Mouse (Mus musculus): ENCODE measurements around the gene Olfr834. TPM values are rescaled to one million over a fixed set of nuclear protein-coding genes. Genes with fewer than 3 reads are reported as not detected.

Gene Olfr834
- not detected in 2 replicates for polyA plus RNA-seq (2015; fragmentation: Nextera tagmentation; extraction: Ambion mirVana)

GRCm38 (mm10) chr9:18987690-18988089 is at the start of gene Olfr834:
Gene Olfr834, plus strand, starts transcription at chr9:18987990.
- ATAC-seq (ENCODE audit: low read depth), result no peak
- H3K9me3 ChIP-seq (ENCODE audit: control insufficient read depth, low read length), result no peaks in the 10 kb centered on the region

GRCm38 (mm10) chr9:18962021-18962420 is 25.8 kb upstream of the Olfr834 start:
- Histone ChIP-seq H3K9ac (ENCODE audit: low read length) (no peak overlapping the region), H3K27me3 (ENCODE audit: control insufficient read depth, insufficient read depth, low read depth, low read length) (no peaks in the 10 kb centered on the region), H3K4me1 (replicated peaks; ENCODE audit: control insufficient read depth, insufficient read depth, low read length) (no peaks in the 10 kb centered on the region), H3K4me2 (ENCODE audit: low read depth, low read length) (no peak overlapping the region), H3K4me3 (ENCODE audit: low read length) (no peak overlapping the region), H3K27ac (ENCODE audit: low read length) (no peak overlapping the region), H3K9me3 (ENCODE audit: control insufficient read depth, low read length) (no peaks in the 10 kb centered on the region; the same call in 1 of the 2 replicates), H3K36me3 (ENCODE audit: control insufficient read depth, insufficient read depth, low read length) (no peaks in the 10 kb centered on the region)
- ATAC-seq (ENCODE audit: low read depth), result no peak

More at GRCm38 (mm10) chr9:18987690-18988089, at the start of gene Olfr834:
- Histone ChIP-seq H3K4me2 (ENCODE audit: low read depth, low read length) (no peak within 1 kb of the TSS), H3K27me3 (ENCODE audit: control insufficient read depth, insufficient read depth, low read depth, low read length) (no peaks in the 10 kb centered on the region), H3K27ac (ENCODE audit: low read length) (no peak within 1 kb of the TSS), H3K9ac (ENCODE audit: low read length) (no peak within 1 kb of the TSS), H3K4me3 (ENCODE audit: low read length) (no peak within 1 kb of the TSS), H3K36me3 (ENCODE audit: control insufficient read depth, insufficient read depth, low read length) (no peaks in the 10 kb centered on the region), H3K4me1 (replicated peaks; ENCODE audit: control insufficient read depth, insufficient read depth, low read length) (no peaks in the 10 kb centered on the region)
- 83% methylated on average over 3 of the region's 3 CpGs for WGBS

- H3K27ac ChIP-seq (ENCODE audit: low read length), result no peak within 1 kb of the TSS
- no peak for ATAC-seq (ENCODE audit: low read depth)
- WGBS, result 44% methylated on average over 1 of the region's 1 CpGs
- H3K4me2 ChIP-seq (ENCODE audit: low read depth, low read length), result no peak within 1 kb of the TSS
- no peaks in the 10 kb centered on the region for H3K27me3 ChIP-seq (ENCODE audit: control insufficient read depth, insufficient read depth, low read depth, low read length)
- H3K4me1 ChIP-seq (replicated peaks; ENCODE audit: control insufficient read depth, insufficient read depth, low read length), result no peaks in the 10 kb centered on the region
- H3K9ac ChIP-seq (ENCODE audit: low read length), result no peak within 1 kb of the TSS
- no peaks in the 10 kb centered on the region for H3K36me3 ChIP-seq (ENCODE audit: control insufficient read depth, insufficient read depth, low read length)
- no peaks in the 10 kb centered on the region for H3K9me3 ChIP-seq (ENCODE audit: control insufficient read depth, low read length)
- no peak within 1 kb of the TSS for H3K4me3 ChIP-seq (ENCODE audit: low read length)
Observed at GRCm38 (mm10) chr9:19032435-19032834, 44.6 kb downstream of the Olfr834 start, which contains the start of gene Olfr835. Gene Olfr835, plus strand, starts transcription at chr9:19032735.

Other genes with a start within 250 kb of the Olfr834 start
- not detected in 2 replicates for gene Olfr24, start 224.0 kb upstream of the Olfr834 start, polyA plus RNA-seq (2015; fragmentation: Nextera tagmentation; extraction: Ambion mirVana)
- not detected in 2 replicates for gene Olfr828, start 168.5 kb upstream of the Olfr834 start, polyA plus RNA-seq (2015; fragmentation: Nextera tagmentation; extraction: Ambion mirVana)
- gene Olfr829, start 133.1 kb upstream of the Olfr834 start, polyA plus RNA-seq (2015; fragmentation: Nextera tagmentation; extraction: Ambion mirVana), result not detected in 2 replicates
- not detected in 2 replicates for gene Olfr830, start 113.3 kb upstream of the Olfr834 start, polyA plus RNA-seq (2015; fragmentation: Nextera tagmentation; extraction: Ambion mirVana)
- not detected in 2 replicates for gene Olfr832, start 50.9 kb upstream of the Olfr834 start, polyA plus RNA-seq (2015; fragmentation: Nextera tagmentation; extraction: Ambion mirVana)
- gene Olfr835, start 44.7 kb downstream of the Olfr834 start, polyA plus RNA-seq (2015; fragmentation: Nextera tagmentation; extraction: Ambion mirVana), result not detected in 2 replicates
- gene Olfr836, start 132.4 kb downstream of the Olfr834 start, polyA plus RNA-seq (2015; fragmentation: Nextera tagmentation; extraction: Ambion mirVana), result not detected in 2 replicates
- not detected in 2 replicates for gene Olfr837, start 148.3 kb downstream of the Olfr834 start, polyA plus RNA-seq (2015; fragmentation: Nextera tagmentation; extraction: Ambion mirVana)
- not detected in 2 replicates for gene Olfr839-ps1, start 189.3 kb downstream of the Olfr834 start, polyA plus RNA-seq (2015; fragmentation: Nextera tagmentation; extraction: Ambion mirVana)

Data from lung, embryonic 16.5 days (tissue).